Mouse (Mus musculus) stomach, embryonic 15.5 days (tissue): ENCODE measurements around the gene Pam. TPM values are rescaled to one million over a fixed set of nuclear protein-coding genes. Genes with fewer than 3 reads are reported as not detected.

ENCODE experiments used
- ATAC-seq: fragments of 200-750 bp; cut with Nextera tagmentation; 2 replicates; pipeline ENCODE4 v1.8.0; 2017; ENCODE audit warnings: low read depth, moderate number of reproducible peaks, moderate TSS enrichment; ENCODE audit not compliant: insufficient read depth, low FRiP score
- H3K27ac ChIP-seq: fragments of 300-500 bp; sonication (generic); 2 replicates; pipeline ENCODE4 v1.5.1; 2015; ENCODE audit warnings: mild to moderate bottlenecking, inconsistent platforms
- H3K27me3 ChIP-seq: fragments of 300-500 bp; sonication (generic); replicated peaks from 2 replicates; pipeline ENCODE4 v1.6.1; 2015; ENCODE audit warnings: inconsistent platforms
- H3K36me3 ChIP-seq: fragments of 300-500 bp; sonication (generic); 2 replicates; pipeline ENCODE4 v1.6.1; 2015; ENCODE audit warnings: inconsistent platforms
- H3K4me1 ChIP-seq: fragments of 300-500 bp; sonication (generic); 2 replicates; pipeline ENCODE4 v1.6.1; 2015; ENCODE audit warnings: inconsistent platforms
- H3K4me2 ChIP-seq: fragments of 300-500 bp; sonication (generic); 2 replicates; pipeline ENCODE4 v1.6.1; 2015; ENCODE audit warnings: mild to moderate bottlenecking, inconsistent platforms
- H3K4me3 ChIP-seq: fragments of 300-500 bp; sonication (generic); replicated peaks from 2 replicates; pipeline ENCODE4 v1.5.1; 2015; ENCODE audit warnings: inconsistent platforms
- H3K9ac ChIP-seq: fragments of 300-500 bp; sonication (generic); 2 replicates; pipeline ENCODE4 v1.6.1; 2015; ENCODE audit warnings: inconsistent platforms
- H3K9me3 ChIP-seq: fragments of 300-500 bp; sonication (generic); 2 replicates; pipeline ENCODE4 v1.6.1; 2016; ENCODE audit warnings: inconsistent platforms
- WGBS: fragments of 180-500 bp; shearing (Covaris S2); methylation state at CpG from one replicate; pipeline ENCODE4 v1.1.7; 2015; 5-methylcytosine and 5-hydroxymethylcytosine counted together
- polyA plus RNA-seq: library from polyadenylated mRNA; unstranded; fragments of >200 nt; fragmentation: Nextera tagmentation; extraction: Ambion mirVana; gene quantifications from 2 replicates; pipeline ENCODE4 v1.2.1, GENCODE M21; 2015

Gene Pam
- polyA plus RNA-seq, result 55.5 and 60.2 TPM in 2 replicates

DNA sequence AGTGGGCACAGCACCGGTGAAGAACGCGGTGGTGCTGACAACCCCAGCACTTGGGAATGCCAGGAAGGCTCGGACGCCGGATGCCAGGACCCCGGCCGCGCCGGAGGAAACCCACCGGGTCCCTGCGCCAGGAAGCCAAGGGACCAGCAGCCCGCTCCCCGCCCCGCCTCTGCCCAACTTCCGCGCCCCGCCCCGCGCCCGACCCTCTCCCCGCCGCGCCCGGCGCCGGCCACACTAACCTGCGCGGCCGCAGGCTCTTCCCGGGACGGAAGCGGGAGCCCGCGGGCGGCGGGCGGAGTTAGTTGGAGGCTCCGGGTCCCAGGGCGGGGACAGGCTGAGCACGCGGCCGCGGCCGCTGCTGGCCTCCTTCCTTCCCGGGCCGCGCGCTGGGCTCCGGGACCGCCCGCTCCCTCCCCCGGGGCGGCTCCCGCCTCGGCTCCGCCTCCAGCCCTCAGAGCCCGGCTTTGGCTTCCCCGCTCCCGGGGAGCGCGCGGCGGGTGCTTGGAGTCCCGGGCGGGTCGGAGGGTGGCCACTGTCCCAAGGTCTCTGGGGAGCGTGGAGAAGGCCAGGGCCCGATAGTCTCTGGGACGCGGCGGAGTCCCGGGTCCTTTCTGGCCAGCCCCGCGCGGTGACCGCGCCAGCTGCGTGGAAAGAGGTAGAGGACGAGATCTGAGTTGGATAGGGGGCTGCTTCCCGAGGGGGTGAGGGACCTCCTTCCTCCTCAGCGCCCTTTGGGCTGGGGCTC, at the start of gene Pam:
TSS of gene Pam (minus strand) at position 401 of the 745 bp plus-strand sequence.
- WGBS, result under 1% methylated on average over 54 of the region's 82 CpGs
- Histone ChIP-seq H3K9me3 (no peaks in the 10 kb centered on the region), H3K9ac (peak within 1 kb of the TSS; percentile 66), H3K27ac (peak within 1 kb of the TSS; percentile 84), H3K4me3 (peak within 1 kb of the TSS; percentile 84), H3K27me3 (no peaks in the 10 kb centered on the region), H3K4me2 (peak within 1 kb of the TSS; percentile 88), H3K4me1 (peaks cover 3% of the 10 kb centered on the region; the same call in 1 of the 2 replicates), H3K36me3 (no peaks in the 10 kb centered on the region)
- ATAC-seq, result peak; percentile 95

DNA sequence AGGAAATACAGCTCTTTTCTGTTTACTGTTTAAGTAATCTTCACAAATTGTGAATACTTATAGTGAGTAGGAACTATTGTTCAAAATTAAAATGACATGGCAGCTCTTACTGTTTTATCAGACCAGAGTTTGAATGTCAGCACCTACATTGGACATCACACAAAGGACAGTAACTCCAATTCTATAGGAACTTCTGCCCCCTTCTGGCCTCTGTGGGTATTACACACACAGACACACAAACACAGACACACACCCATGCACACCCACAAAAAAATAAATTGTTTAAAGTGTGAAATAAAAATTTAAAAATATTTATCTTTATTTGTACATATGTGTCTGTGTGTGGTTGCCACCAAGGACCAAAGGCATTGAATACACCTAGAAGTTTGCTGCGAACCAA, 49.4 kb upstream of the Pam start:
- H3K4me3 ChIP-seq, result no peak overlapping the region

DNA sequence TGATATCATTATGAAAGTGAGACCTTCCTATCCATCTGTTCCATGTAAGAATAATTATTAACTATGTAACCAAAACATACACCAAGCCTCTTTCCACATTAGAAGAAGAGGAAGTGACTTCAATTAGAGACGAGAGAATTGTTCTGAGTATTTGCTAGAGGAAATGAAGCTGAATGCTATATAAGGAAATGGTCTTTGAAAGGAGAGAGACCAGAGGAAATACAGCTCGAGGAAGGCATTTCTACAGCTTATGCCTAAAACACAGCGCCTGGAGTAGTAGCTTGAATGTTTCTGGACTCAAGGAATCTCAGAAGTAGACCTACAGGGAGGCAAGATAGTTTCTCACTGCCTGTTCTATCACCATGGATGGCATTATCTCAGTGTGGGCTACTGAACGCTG, 35.8 kb upstream of the Pam start:
- H3K9me3 ChIP-seq, result no peaks in the 10 kb centered on the region
- H3K4me3 ChIP-seq, result no peak overlapping the region
- H3K9ac ChIP-seq, result no peak overlapping the region
- H3K36me3 ChIP-seq, result no peaks in the 10 kb centered on the region
- no peak overlapping the region for H3K4me2 ChIP-seq
- no peak for ATAC-seq
- no peaks in the 10 kb centered on the region for H3K4me1 ChIP-seq
- no peaks in the 10 kb centered on the region for H3K27me3 ChIP-seq
- no peak overlapping the region for H3K27ac ChIP-seq
- WGBS, result 52% methylated on average over 4 of the region's 4 CpGs

More for the DNA sequence above, 49.4 kb upstream of the Pam start:
- H3K9ac ChIP-seq, result no peak overlapping the region
- 97% methylated on average over 1 of the region's 1 CpGs for WGBS
- H3K27ac ChIP-seq, result no peak overlapping the region
- no peaks in the 10 kb centered on the region for H3K27me3 ChIP-seq
- H3K9me3 ChIP-seq, result no peaks in the 10 kb centered on the region
- no peak for ATAC-seq
- no peaks in the 10 kb centered on the region for H3K4me1 ChIP-seq
- H3K36me3 ChIP-seq, result no peaks in the 10 kb centered on the region
- no peak overlapping the region for H3K4me2 ChIP-seq

DNA sequence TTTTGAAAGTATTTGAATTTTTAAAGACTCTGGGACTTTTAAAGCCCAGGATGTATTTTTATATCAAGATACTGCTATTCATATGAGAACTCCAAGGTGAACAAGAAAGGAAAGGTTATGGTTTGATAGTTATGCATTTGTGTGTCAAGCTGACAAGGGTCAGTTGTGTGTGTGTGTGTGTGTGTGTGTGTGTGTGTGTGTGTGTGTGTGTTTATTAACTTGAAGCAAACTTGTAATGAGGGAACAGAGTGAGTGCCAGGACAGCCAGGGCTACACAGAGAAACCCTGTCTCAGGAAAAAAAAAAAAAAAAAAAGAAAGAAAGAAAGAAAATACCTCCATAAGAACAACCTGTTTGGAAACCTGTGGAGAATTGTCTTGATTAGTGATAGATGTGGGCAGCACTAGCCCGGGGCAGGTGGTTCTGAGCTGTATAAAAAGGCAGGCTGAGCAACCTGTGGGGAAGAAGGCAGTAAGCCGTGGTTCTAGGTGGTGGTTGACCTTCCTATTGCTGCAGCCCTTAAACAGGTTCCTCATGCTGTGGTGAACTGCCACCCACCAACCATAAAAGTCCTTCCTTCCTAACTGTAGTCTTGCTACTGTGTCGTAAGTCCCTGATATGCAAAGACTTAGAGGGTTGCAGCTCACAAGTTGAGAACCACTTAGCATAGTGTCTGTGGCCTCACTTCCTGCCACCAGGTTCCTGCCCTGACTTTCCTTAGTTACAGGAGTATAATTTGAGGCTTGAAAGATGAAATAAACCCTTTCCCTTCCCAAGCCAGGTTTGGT, 34.3 kb upstream of the Pam start:
- ATAC-seq, result no peak
- H3K36me3 ChIP-seq, result no peaks in the 10 kb centered on the region
- H3K9me3 ChIP-seq, result no peaks in the 10 kb centered on the region
- H3K4me2 ChIP-seq, result no peak overlapping the region
- H3K4me3 ChIP-seq, result no peak overlapping the region
- no peak overlapping the region for H3K9ac ChIP-seq
- H3K4me1 ChIP-seq, result no peaks in the 10 kb centered on the region
- H3K27me3 ChIP-seq, result no peaks in the 10 kb centered on the region
- WGBS, result 72% methylated on average over 3 of the region's 3 CpGs
- H3K27ac ChIP-seq, result no peak overlapping the region

DNA sequence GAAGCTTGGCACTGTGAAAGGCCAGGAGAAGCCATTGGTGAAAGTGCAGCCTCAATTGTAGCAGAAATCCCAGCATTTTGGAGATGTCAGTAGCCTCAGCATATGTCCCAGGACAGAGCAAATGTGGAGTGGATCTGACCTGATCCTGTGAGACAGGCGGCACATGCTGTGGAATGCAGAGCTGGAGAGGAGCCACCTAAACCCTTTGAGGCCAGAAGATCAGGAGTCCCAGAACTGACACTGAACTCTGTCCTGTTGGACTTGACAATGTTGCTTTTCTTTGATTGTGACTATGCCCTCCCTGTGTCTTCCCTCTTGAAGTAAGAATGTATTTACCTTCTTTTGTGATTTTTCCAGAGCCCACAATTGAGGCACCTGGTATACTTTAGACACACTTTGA, 33.7 kb upstream of the Pam start:
- H3K4me3 ChIP-seq, result no peak overlapping the region
- H3K9ac ChIP-seq, result no peak overlapping the region
- no peak overlapping the region for H3K4me2 ChIP-seq
- no peaks in the 10 kb centered on the region for H3K4me1 ChIP-seq
- H3K9me3 ChIP-seq, result no peaks in the 10 kb centered on the region
- WGBS, result 61% methylated on average over 1 of the region's 1 CpGs
- ATAC-seq, result no peak
- no peaks in the 10 kb centered on the region for H3K36me3 ChIP-seq
- H3K27ac ChIP-seq, result no peak overlapping the region
- H3K27me3 ChIP-seq, result no peaks in the 10 kb centered on the region

DNA sequence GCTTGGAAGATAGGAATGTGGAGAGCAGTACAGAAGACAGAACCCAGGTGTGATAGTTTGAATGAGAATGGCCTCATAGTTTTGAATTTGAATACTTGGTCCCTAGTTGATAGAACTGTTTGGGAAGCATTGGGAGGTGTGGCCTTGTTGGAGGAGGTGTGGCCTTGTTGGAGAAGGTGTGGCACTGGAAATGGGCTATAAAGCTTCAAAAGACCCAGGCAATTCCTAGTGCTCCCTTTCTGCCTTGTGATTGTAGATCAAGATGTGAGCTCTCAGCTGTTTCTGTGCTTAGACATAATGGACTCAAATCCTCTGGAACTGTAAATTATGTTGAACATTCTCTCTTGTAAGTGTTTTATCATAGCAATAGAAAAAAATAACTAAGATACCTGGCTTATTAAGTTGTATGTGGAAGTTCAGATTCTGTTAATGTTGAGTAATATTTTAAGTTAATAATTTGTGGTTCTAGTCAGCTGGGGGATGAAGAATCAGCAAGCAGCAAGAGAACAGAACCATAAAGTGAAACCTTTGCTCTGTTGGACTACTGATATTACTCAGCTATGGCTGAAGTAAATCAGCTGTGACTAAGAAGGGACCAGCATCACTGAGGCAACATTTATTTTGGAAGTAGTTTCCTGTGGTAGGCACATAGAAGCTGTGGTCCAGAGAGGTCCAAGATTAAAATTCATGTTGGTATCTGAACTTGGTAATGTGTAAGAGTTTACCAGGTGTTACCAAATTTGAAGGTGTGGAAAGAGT, 33.1 kb upstream of the Pam start:
- Histone ChIP-seq H3K4me3 (no peak overlapping the region), H3K9ac (no peak overlapping the region), H3K4me2 (no peak overlapping the region), H3K27me3 (no peaks in the 10 kb centered on the region), H3K9me3 (no peaks in the 10 kb centered on the region), H3K36me3 (no peaks in the 10 kb centered on the region), H3K4me1 (no peaks in the 10 kb centered on the region), H3K27ac (no peak overlapping the region)
- no peak for ATAC-seq

DNA sequence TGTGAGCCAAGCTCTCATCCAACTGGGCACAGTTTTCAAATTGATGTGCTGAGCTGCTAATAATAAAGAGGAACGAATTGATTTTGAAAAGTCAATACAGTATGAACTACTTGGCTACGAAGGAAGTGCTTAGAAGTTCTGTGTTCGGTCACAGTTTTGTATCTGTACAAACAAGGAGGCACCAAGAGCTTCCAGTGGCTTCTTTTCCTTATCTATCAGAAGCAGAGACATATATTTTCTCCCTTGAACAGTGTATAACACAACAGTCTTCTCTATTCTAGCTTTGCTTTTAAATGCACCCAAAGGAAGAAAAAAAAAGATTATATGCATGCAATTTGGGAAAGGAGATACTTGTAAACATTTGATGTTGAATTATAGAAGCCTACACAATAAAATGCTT, 30.8 kb upstream of the Pam start:
- no peaks in the 10 kb centered on the region for H3K27me3 ChIP-seq
- H3K4me1 ChIP-seq, result no peaks in the 10 kb centered on the region
- no peaks in the 10 kb centered on the region for H3K9me3 ChIP-seq
- no peak for ATAC-seq
- 86% methylated on average over 3 of the region's 3 CpGs for WGBS
- no peaks in the 10 kb centered on the region for H3K36me3 ChIP-seq
- H3K4me2 ChIP-seq, result no peak overlapping the region
- no peak overlapping the region for H3K9ac ChIP-seq
- no peak overlapping the region for H3K4me3 ChIP-seq
- no peak overlapping the region for H3K27ac ChIP-seq

DNA sequence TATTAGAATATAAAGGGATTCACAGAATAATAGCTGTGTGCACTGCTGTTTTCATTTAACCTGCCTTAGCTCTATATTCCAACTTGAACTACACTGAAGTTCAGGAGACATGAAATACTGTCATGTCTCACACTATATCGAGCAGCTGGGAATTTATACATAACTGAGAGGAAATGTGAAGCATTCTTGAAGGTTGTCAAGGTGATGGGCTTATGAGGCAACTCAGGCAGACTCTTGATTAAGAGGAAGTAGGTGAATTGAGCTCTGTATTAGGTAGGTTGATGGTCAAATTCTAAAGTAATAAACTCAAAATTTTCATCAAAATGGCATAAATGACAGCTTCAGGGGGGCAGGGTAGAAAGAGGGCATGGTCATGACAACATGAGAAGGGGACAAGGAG, 29.3 kb upstream of the Pam start:
- ATAC-seq, result no peak
- H3K4me3 ChIP-seq, result no peak overlapping the region
- H3K9me3 ChIP-seq, result no peaks in the 10 kb centered on the region
- H3K27me3 ChIP-seq, result no peaks in the 10 kb centered on the region
- no peak overlapping the region for H3K27ac ChIP-seq
- 43% methylated on average over 1 of the region's 1 CpGs for whole genome bisulfite sequencing
- no peak overlapping the region for H3K9ac ChIP-seq
- H3K36me3 ChIP-seq, result no peaks in the 10 kb centered on the region
- no peak overlapping the region for H3K4me2 ChIP-seq
- no peaks in the 10 kb centered on the region for H3K4me1 ChIP-seq

DNA sequence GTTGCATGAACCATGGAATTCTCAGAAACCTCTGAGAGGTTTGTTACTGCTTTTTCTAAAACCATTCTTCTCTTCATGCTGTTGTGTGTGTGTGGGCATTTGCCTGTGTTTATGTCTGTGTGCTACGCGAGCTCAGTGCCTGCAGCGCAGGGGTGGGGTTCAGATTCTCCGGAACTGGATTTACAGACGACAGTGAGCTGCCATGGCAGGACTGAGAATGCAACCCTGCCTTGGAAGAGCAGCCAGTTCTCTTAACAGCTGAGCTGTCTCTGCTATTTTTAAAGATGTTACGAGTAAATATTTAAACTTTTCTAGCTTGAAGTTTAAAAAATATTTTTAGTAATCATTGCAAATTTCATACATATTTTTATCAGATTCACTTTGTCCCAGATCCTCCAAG, 24.1 kb upstream of the Pam start:
- 54% methylated on average over 6 of the region's 6 CpGs for WGBS
- Histone ChIP-seq H3K4me3 (no peak overlapping the region), H3K27me3 (no peaks in the 10 kb centered on the region), H3K4me1 (no peaks in the 10 kb centered on the region), H3K9ac (no peak overlapping the region), H3K36me3 (no peaks in the 10 kb centered on the region), H3K4me2 (no peak overlapping the region), H3K9me3 (no peaks in the 10 kb centered on the region), H3K27ac (no peak overlapping the region)
- ATAC-seq, result no peak

DNA sequence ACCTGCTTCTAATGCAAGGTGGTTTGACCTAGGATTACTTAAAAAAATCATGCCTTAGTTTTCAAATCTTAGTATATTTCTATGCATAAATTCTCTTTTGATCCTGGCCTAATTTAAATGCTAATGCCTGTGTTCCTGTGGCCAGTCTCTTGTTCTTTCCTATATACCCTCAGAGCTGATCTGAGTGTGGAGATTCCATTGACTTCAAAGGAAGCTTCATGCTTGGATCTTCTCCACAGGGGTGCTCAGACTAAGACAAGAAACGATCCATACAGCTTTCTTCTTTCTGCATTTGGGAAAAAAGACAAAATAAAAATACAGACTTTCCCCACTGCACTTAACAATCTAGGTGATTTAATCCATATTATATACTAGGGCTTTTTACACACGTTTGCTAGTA, 12.2 kb upstream of the Pam start:
- H3K9me3 ChIP-seq, result no peaks in the 10 kb centered on the region
- H3K36me3 ChIP-seq, result no peaks in the 10 kb centered on the region
- ATAC-seq, result no peak
- WGBS, result 58% methylated on average over 2 of the region's 2 CpGs
- H3K4me3 ChIP-seq, result no peak overlapping the region
- no peak overlapping the region for H3K27ac ChIP-seq
- no peaks in the 10 kb centered on the region for H3K4me1 ChIP-seq
- no peak overlapping the region for H3K9ac ChIP-seq
- H3K27me3 ChIP-seq, result no peaks in the 10 kb centered on the region
- no peak overlapping the region for H3K4me2 ChIP-seq

DNA sequence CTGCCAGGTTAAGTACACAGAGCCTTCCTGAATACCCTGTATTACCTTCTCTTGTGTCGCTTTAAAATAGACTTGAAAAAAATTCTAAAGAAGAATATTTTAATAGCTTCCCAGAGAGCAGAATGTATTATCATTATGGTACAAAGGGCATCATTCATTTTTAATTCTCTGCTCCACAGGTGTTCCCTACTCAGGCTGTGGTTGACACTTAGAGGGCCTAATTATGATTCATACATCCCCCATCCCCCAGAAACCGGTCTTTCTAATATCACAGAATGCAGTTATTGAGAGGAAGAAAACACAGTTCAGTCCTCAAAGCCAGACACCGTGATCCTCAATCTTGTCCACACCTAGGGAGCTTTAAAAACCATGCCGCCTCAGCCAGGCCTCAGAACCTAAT, 4.0 kb upstream of the Pam start:
- no peak for ATAC-seq
- Histone ChIP-seq H3K4me3 (no peak overlapping the region), H3K36me3 (no peaks in the 10 kb centered on the region), H3K4me2 (no peak overlapping the region), H3K4me1 (peaks cover 3% of the 10 kb centered on the region; the same call in 1 of the 2 replicates), H3K27ac (no peak overlapping the region), H3K9ac (no peak overlapping the region), H3K9me3 (no peaks in the 10 kb centered on the region), H3K27me3 (no peaks in the 10 kb centered on the region)
- WGBS, result 72% methylated on average over 4 of the region's 4 CpGs
